Mouse (Mus musculus) liver, embryonic 11.5 days (tissue): ENCODE measurements around the gene Adam1a. TPM values are rescaled to one million over a fixed set of nuclear protein-coding genes. Genes with fewer than 3 reads are reported as not detected.

ENCODE experiments used
- ATAC-seq: fragments of 200-750 bp; cut with Nextera tagmentation; replicated peaks from 2 replicates; pipeline ENCODE4 v1.8.0; 2017; ENCODE audit warnings: moderate number of reproducible peaks, mild to moderate bottlenecking, moderate TSS enrichment, moderate library complexity; ENCODE audit not compliant: low FRiP score
- DNase-seq: peaks from one replicate; pipeline ENCODE4 v3.0.0-alpha.2; 2017; ENCODE audit warnings: low spot score
- H3K27ac ChIP-seq: fragments of 300-500 bp; sonication (generic); 2 replicates; pipeline ENCODE4 v1.5.1; 2014; ENCODE audit warnings: mild to moderate bottlenecking, low read depth, low read length, control low read depth
- H3K27me3 ChIP-seq: fragments of 300-500 bp; sonication (generic); replicated peaks from 2 replicates; pipeline ENCODE4 v1.6.1; 2014; ENCODE audit warnings: low read length, mixed read lengths; ENCODE audit not compliant: control insufficient read depth, insufficient read depth
- H3K36me3 ChIP-seq: fragments of 300-500 bp; sonication (generic); 2 replicates; pipeline ENCODE4 v1.6.1; 2014; ENCODE audit warnings: mild to moderate bottlenecking, low read length, moderate library complexity, mixed read lengths; ENCODE audit not compliant: control insufficient read depth, insufficient read depth
- H3K4me1 ChIP-seq: fragments of 300-500 bp; sonication (generic); replicated peaks from 2 replicates; pipeline ENCODE4 v1.6.1; 2014; ENCODE audit warnings: low read length, mixed read lengths; ENCODE audit not compliant: control insufficient read depth, insufficient read depth
- H3K4me2 ChIP-seq: fragments of 300-500 bp; sonication (generic); 2 replicates; pipeline ENCODE4 v1.6.1; 2014; ENCODE audit warnings: mild to moderate bottlenecking, control low read depth, moderate library complexity
- H3K4me3 ChIP-seq: fragments of 300-500 bp; sonication (generic); 2 replicates; pipeline ENCODE4 v1.5.1; 2014; ENCODE audit warnings: low read depth, low read length, control low read depth
- H3K9ac ChIP-seq: fragments of 300-500 bp; sonication (generic); 2 replicates; pipeline ENCODE4 v1.6.1; 2014; ENCODE audit warnings: low read depth, low read length, control low read depth
- H3K9me3 ChIP-seq: fragments of 300-500 bp; sonication (generic); 2 replicates; pipeline ENCODE4 v1.6.1; 2016; ENCODE audit warnings: low read length, inconsistent platforms, mixed read lengths; ENCODE audit not compliant: control insufficient read depth
- WGBS: fragments of 180-500 bp; shearing (Covaris S2); extraction: QIAGEN DNeasy Blood & Tissue Kit; methylation state at CpG from one replicate; pipeline ENCODE4 v1.1.7; 2014; 5-methylcytosine and 5-hydroxymethylcytosine counted together
- polyA plus RNA-seq: library from polyadenylated mRNA; unstranded; fragments of >200 nt; fragmentation: Nextera tagmentation; extraction: Ambion mirVana; gene quantifications from 2 replicates; pipeline ENCODE4 v1.2.1, GENCODE M21; 2014

The Adam1a gene
- polyA plus RNA-seq, 1 experiment from 2014 or later: 1.2 TPM

DNA sequence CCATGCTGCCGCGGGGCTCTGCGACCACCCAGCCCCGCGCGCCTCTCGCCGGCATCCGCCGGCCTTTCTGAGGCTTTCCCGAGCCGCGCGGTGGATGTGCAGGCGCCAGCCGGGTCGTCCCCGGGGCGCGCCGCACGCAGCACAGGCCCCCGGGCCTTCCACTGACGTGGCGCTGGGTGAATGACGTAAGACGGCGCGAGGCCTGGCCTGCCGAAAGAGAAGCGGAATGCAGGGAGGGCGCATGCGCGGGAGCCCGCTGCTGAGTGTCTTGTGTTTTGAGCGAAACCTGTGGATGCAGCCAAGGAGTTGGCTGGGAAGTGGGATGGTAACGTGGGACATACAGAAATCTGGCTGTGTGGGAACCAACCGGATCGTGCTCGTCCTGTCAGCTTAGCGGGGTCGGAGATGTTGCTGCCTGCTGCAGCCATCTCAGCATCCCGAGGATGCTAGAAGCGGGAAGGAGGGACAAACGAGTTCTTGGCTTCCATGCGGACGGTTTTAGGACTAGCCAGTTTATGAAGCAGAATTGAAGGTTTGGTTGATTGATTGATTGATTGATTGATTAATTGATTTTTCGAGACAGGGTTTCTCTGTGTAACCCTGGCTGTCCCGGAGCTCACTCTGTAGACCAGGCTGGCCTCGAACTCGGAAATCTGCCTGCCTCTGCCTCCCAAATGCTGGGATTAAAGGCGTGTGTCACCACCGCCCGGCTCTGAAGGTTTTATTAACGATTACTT, 679 bp upstream of the Adam1a start, which contains the start of gene Mapkapk5:
TSS of gene Mapkapk5 (minus strand) at position 113 of the 737 bp plus-strand sequence.
- peak within 1 kb of the TSS; percentile 97 for H3K4me2 ChIP-seq
- H3K4me3 ChIP-seq: peak within 1 kb of the TSS; percentile 80
- 1% methylated on average over 55 of the region's 55 CpGs for WGBS
- peak within 1 kb of the TSS; percentile 85 for H3K27ac ChIP-seq
- no peaks in the 10 kb centered on the region for H3K36me3 ChIP-seq
- ATAC-seq (peak; percentile 91), DNase-seq (peak; percentile 99)
- peak within 1 kb of the TSS; percentile 85 for H3K9ac ChIP-seq
- no peaks in the 10 kb centered on the region for H3K27me3 ChIP-seq
- H3K9me3 ChIP-seq: no peaks in the 10 kb centered on the region
- peaks cover 16% of the 10 kb centered on the region for H3K4me1 ChIP-seq

GRCm38 (mm10) chr5:121543370-121543769, 1.9 kb downstream of the Adam1a start:
- H3K4me2 ChIP-seq: peak overlapping the region; percentile 97; the same call in 1 of the 2 replicates

GRCm38 (mm10) chr5:121541235-121541634, 4.0 kb downstream of the Adam1a start:
- Histone ChIP-seq H3K9ac (no peak overlapping the region), H3K4me3 (no peak overlapping the region), H3K4me1 (peaks cover 11% of the 10 kb centered on the region), H3K9me3 (no peaks in the 10 kb centered on the region), H3K27ac (no peak overlapping the region), H3K36me3 (peaks cover 4% of the 10 kb centered on the region; the same call in 1 of the 2 replicates), H3K27me3 (no peaks in the 10 kb centered on the region), H3K4me2 (no peak overlapping the region)
- WGBS: 85% methylated on average over 7 of the region's 7 CpGs
- ATAC-seq (no peak), DNase-seq (no peak)

More at GRCm38 (mm10) chr5:121543370-121543769, 1.9 kb downstream of the Adam1a start:
- no peak for DNase-seq
- no peak overlapping the region for H3K9ac ChIP-seq
- no peak overlapping the region for H3K4me3 ChIP-seq
- H3K36me3 ChIP-seq: peaks cover 4% of the 10 kb centered on the region; the same call in 1 of the 2 replicates
- 76% methylated on average over 3 of the region's 3 CpGs for WGBS
- ATAC-seq: no peak
- peaks cover 16% of the 10 kb centered on the region for H3K4me1 ChIP-seq
- no peak overlapping the region for H3K27ac ChIP-seq
- H3K27me3 ChIP-seq: no peaks in the 10 kb centered on the region
- no peaks in the 10 kb centered on the region for H3K9me3 ChIP-seq

- Histone ChIP-seq H3K9ac (no peak overlapping the region), H3K9me3 (no peaks in the 10 kb centered on the region), H3K4me2 (no peak overlapping the region), H3K27me3 (no peaks in the 10 kb centered on the region), H3K4me3 (no peak overlapping the region), H3K27ac (no peak overlapping the region), H3K36me3 (peaks cover 12% of the 10 kb centered on the region), H3K4me1 (peaks cover 22% of the 10 kb centered on the region)
- no peak for DNase-seq
- 91% methylated on average over 5 of the region's 5 CpGs for WGBS
- ATAC-seq: no peak
Observed at GRCm38 (mm10) chr5:121540066-121540465, 5.2 kb downstream of the Adam1a start.

- H3K36me3 ChIP-seq: peaks cover 28% of the 10 kb centered on the region
- no peak overlapping the region for H3K4me2 ChIP-seq
- DNase-seq (no peak), ATAC-seq (no peak)
- H3K4me3 ChIP-seq: no peak overlapping the region
- no peaks in the 10 kb centered on the region for H3K27me3 ChIP-seq
- 95% methylated on average over 2 of the region's 2 CpGs for WGBS
- no peak overlapping the region for H3K27ac ChIP-seq
- no peak overlapping the region for H3K9ac ChIP-seq
- H3K4me1 ChIP-seq: peaks cover 15% of the 10 kb centered on the region
- no peaks in the 10 kb centered on the region for H3K9me3 ChIP-seq
Observed at GRCm38 (mm10) chr5:121537588-121537987, 7.7 kb downstream of the Adam1a start.

GRCm38 (mm10) chr5:121536921-121537555, 8.2 kb downstream of the Adam1a start:
- no peaks in the 10 kb centered on the region for H3K27me3 ChIP-seq
- H3K4me2 ChIP-seq: no peak overlapping the region
- no peak for ATAC-seq
- no peak overlapping the region for H3K4me3 ChIP-seq
- no peak for DNase-seq
- H3K36me3 ChIP-seq: peaks cover 30% of the 10 kb centered on the region
- peaks cover 11% of the 10 kb centered on the region for H3K4me1 ChIP-seq
- no peak overlapping the region for H3K9ac ChIP-seq
- WGBS: 80% methylated on average over 7 of the region's 7 CpGs
- no peak overlapping the region for H3K27ac ChIP-seq
- no peaks in the 10 kb centered on the region for H3K9me3 ChIP-seq

DNA sequence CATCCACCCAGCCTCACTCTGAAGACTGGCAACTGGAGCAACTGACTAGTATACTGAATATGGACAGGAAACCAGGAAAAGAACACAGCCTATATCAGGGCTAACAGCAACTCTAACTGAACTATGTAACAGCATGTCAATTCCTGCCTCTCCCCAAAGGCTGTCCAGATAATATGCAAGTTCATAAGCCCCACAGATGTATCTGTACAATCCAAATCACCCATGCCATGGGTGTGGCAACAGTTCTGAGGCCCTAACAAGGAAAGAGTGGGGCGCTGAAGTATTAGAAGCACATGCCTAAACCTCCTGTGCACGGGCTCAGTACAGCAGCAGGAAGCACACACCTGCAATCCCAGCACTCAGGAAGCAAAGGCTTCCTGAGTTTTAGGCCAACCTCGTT, 10.2 kb downstream of the Adam1a start:
- Histone ChIP-seq H3K9ac (no peak overlapping the region), H3K27ac (peak overlapping the region; percentile 65), H3K4me1 (peaks cover 11% of the 10 kb centered on the region), H3K4me3 (no peak overlapping the region; the same call in 1 of the 2 replicates), H3K27me3 (no peaks in the 10 kb centered on the region), H3K36me3 (peaks cover 40% of the 10 kb centered on the region), H3K9me3 (no peaks in the 10 kb centered on the region), H3K4me2 (peak overlapping the region; percentile 46)
- DNase-seq (no peak), ATAC-seq (peak; percentile 95)
- 63% methylated on average over 3 of the region's 3 CpGs for WGBS

DNA sequence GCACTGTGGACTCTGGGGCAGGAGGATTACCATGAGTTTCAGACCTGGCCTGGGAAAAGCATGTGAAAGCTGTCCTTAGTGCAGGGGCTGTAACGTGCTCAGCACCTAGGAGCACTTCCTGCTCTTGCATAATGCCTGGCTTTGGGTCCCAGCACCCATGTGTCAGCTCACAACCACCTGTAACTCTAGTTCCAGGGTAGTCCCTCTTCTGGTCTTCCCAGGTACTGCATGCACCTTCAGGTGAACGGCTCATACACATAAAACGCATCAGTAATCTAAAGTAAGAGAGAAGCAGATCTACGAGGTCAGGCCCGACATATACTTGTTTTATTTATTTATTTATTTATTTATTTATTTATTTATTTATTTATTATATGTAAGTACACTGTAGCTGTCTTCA, 10.8 kb downstream of the Adam1a start:
- no peak overlapping the region for H3K4me2 ChIP-seq
- H3K27me3 ChIP-seq: no peaks in the 10 kb centered on the region
- peak overlapping the region; percentile 65 for H3K27ac ChIP-seq
- no peak overlapping the region for H3K9ac ChIP-seq
- H3K36me3 ChIP-seq: peaks cover 45% of the 10 kb centered on the region
- no peak for ATAC-seq
- peaks cover 11% of the 10 kb centered on the region for H3K4me1 ChIP-seq
- no peaks in the 10 kb centered on the region for H3K9me3 ChIP-seq
- DNase-seq: no peak
- WGBS: 86% methylated on average over 5 of the region's 5 CpGs
- H3K4me3 ChIP-seq: no peak overlapping the region
